Mouse (Mus musculus) testis, adult 2 months (tissue): ENCODE measurements around the gene Pcbp4. TPM values are rescaled to one million over a fixed set of nuclear protein-coding genes. Genes with fewer than 3 reads are reported as not detected.

Source experiments
- H3K27ac ChIP-seq: fragments of 200-500 bp; 2 replicates; pipeline ENCODE4 v1.5.1; 2012; ENCODE audit warnings: low read depth, low read length; ENCODE audit not compliant: control insufficient read depth, insufficient read depth
- H3K27me3 ChIP-seq: fragments of 200-500 bp; 2 replicates; pipeline ENCODE4 v1.6.1; 2012; ENCODE audit warnings: mild to moderate bottlenecking, low read length, moderate library complexity; ENCODE audit not compliant: control insufficient read depth, insufficient read depth
- H3K36me3 ChIP-seq: fragments of 200-500 bp; 2 replicates; pipeline ENCODE4 v1.6.1; 2012; ENCODE audit warnings: mild to moderate bottlenecking, low read length; ENCODE audit not compliant: control insufficient read depth, insufficient read depth
- H3K4me1 ChIP-seq: fragments of 200-500 bp; 2 replicates; pipeline ENCODE4 v1.6.1; 2012; ENCODE audit warnings: low read length; ENCODE audit not compliant: control insufficient read depth, insufficient read depth
- H3K4me3 ChIP-seq: fragments of 200-500 bp; 2 replicates; pipeline ENCODE4 v1.5.1; 2012; ENCODE audit warnings: low read depth, mild to moderate bottlenecking, low read length, moderate library complexity, mixed read lengths; ENCODE audit not compliant: control insufficient read depth
- CTCF ChIP-seq: fragments of 200-500 bp; IDR thresholded peaks from 2 replicates; pipeline ENCODE4 v1.5.1; 2012; ENCODE audit warnings: low read depth, mild to moderate bottlenecking, inconsistent platforms, low read length, moderate library complexity; ENCODE audit not compliant: control insufficient read depth, insufficient read depth, insufficient replicate concordance
- POLR2A ChIP-seq: fragments of 200-500 bp; IDR thresholded peaks from 2 replicates; pipeline ENCODE4 v1.6.1; 2012; ENCODE audit warnings: low read depth, mild to moderate bottlenecking, inconsistent platforms, low read length, moderate library complexity; ENCODE audit not compliant: control insufficient read depth
- polyA plus RNA-seq: library from polyadenylated mRNA; depleted of rRNA; stranded (reverse); fragments of >200 nt; gene quantifications from 2 replicates; pipeline ENCODE4 v1.2.3, GENCODE M21; 2012; rRNA removed

The Pcbp4 gene
- polyA plus RNA-seq: 65.7 and 78.3 TPM in 2 replicates

DNA sequence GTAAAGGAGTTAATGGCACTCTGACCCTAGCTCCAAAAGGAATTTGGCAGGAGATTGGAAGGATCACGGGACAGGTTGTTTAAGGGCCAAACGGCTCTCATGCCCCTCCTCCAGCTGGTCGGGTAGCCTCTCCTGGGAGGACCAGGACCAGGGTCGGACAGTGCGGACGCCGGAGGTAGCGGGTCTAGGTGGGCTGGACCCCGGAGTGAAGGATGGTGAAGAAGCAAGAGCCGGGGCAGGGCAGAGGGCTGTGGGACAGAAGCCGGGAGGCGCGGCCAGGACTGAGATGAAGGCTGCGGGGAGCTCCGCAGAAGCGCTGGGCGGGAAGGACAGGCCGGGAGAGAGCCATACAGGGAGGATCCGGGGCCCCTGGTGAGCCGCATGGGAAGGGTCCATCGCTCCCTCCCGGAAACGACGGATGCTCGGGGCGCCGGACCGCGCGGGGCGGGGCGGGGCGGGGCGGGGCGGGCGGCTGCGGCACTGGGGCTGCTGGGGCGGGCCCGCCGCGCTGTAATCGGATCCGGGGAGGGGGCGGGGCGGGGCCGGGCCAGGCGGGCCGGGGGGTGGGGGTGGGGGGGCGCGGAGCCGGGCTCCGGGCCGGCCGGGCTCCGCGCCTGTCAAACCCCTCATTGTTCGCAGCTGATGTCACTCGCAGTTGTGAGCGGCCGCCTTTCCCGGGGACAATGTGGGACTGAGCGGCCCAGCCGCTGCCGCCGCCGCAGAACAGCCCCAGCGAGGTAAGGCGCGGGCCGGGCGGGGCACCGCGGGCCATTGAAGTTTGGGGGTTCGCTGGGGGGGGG, at the start of gene Pcbp4:
Gene Pcbp4 (plus strand): TSS at position 21 of the 800 bp plus-strand sequence.
- TF ChIP-seq CTCF: no peak
- no peak for TF ChIP-seq POLR2A
- Histone ChIP-seq H3K4me1 (peaks cover 26% of the 10 kb centered on the region), H3K36me3 (no peaks in the 10 kb centered on the region), H3K27me3 (no peaks in the 10 kb centered on the region), H3K4me3 (peak within 1 kb of the TSS; percentile 89), H3K27ac (0 out of 2 replicates have a peak within 1 kb of the TSS, but pooled peaks have one; percentile 12)

DNA sequence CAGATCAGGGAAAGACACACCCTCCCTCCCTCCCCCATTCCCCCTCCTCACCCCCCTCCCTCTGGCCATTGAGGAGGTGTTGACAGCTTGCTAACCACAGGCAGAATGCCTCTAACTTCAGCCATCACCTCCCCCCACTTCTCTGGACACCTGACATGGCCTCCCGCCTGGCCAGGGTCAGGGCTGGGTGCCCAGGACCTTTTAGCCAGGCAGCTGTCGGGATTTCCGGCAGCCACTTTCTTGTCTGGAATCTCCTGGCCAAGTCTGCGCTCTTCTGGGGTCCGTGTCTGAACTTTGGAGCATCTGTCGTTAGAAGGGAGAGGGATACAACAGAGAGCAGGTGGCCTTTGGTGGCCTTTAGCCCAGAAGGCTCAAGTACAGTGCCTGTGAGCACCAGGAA, 47.8 kb upstream of the Pcbp4 start:
- no peak overlapping the region for H3K4me3 ChIP-seq
- H3K4me1 ChIP-seq: peaks cover 5% of the 10 kb centered on the region

DNA sequence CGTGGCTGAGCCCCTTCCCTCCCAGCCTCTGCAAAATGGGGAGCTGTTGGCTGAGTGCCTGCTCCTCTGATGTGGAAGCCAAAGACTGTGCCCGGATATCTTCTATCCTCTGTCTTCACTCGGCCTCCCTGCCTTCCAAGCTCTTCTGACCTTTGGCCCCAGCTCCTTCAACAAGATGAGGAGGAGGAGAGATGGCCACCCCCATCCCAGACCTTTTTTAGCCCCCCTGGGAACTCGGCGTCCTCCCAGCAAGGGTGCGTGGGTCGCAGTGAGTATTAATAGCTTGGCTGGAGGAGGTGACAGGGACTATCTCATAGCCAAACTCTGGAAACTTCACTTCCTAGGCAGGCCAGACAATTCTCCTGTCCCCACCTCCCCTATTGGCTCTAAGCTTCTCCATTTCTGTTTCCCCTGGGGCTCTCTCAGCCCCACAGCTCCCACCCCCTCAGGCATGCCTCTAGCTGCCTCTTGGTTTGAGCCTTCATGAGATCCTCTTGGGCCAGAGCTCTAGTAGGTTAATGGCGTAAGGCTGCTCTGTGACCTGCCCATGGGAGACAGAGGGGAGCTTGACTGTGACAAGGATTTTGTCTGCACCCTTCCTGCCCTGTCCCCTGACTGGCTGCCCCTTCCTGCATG, 46.5 kb upstream of the Pcbp4 start:
- no peaks in the 10 kb centered on the region for H3K27me3 ChIP-seq
- no peak for TF ChIP-seq POLR2A
- TF ChIP-seq CTCF: no peak
- H3K27ac ChIP-seq: no peak overlapping the region
- peaks cover 7% of the 10 kb centered on the region for H3K4me1 ChIP-seq
- H3K4me3 ChIP-seq: no peak overlapping the region
- no peaks in the 10 kb centered on the region for H3K36me3 ChIP-seq

More for the DNA sequence above, 47.8 kb upstream of the Pcbp4 start:
- no peak for TF ChIP-seq CTCF
- H3K27me3 ChIP-seq: no peaks in the 10 kb centered on the region
- no peak overlapping the region for H3K27ac ChIP-seq
- no peaks in the 10 kb centered on the region for H3K36me3 ChIP-seq

DNA sequence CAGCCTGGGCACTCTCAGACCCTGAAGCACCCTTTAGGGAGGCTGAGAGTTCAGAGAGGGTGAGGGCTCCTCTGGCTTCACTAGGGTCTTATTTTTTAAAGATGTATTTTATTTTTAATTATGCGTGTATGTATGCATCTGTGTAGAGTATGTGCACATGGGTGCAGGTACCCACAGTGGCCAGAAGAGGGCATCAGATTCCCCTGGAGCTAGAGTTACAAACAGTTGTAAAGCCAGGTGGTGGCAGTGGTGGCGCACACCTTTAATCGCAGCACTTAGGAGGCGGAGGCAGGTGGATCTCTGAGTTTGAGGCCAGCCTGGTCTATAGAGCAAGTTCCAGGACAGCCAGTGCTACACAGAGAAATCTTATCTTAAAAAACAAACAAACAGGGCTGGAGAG, 44.0 kb upstream of the Pcbp4 start:
- Histone ChIP-seq H3K27ac (no peak overlapping the region), H3K4me3 (no peak overlapping the region), H3K36me3 (no peaks in the 10 kb centered on the region), H3K4me1 (peaks cover 7% of the 10 kb centered on the region), H3K27me3 (no peaks in the 10 kb centered on the region)
- TF ChIP-seq CTCF: peak; percentile 32; the same call in 1 of the 2 replicates
- no peak for TF ChIP-seq POLR2A

DNA sequence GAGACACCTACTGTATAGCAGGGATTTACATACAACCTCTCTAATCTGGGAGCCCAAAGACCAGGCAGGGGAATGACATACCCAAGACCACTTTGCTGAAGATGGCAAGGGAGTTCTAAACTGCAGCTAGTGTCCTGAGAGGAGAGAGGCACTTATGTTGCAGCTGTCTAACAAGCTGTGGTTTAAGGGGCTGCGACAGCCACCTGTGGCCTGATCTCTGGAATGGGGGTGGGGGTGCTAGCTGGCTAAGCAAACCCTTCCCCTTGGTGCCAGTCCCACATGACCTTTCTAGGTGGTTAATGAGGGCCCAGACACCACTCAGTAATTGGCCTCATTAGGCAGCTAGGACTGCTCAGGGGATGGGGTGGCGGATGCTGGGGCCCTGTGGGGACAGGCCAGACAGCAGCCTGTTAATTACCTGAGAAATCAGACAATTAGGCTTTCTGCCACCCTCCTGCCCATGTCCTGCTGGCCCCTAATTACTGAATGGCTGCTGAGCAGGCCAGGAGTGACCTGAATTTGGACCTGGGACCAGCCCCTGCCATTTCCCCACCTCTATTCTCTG, 42.9 kb upstream of the Pcbp4 start:
- H3K27ac ChIP-seq: no peak overlapping the region
- no peak overlapping the region for H3K4me3 ChIP-seq
- H3K4me1 ChIP-seq: peaks cover 7% of the 10 kb centered on the region
- no peaks in the 10 kb centered on the region for H3K36me3 ChIP-seq
- no peak for TF ChIP-seq POLR2A
- TF ChIP-seq CTCF: no peak
- no peaks in the 10 kb centered on the region for H3K27me3 ChIP-seq

DNA sequence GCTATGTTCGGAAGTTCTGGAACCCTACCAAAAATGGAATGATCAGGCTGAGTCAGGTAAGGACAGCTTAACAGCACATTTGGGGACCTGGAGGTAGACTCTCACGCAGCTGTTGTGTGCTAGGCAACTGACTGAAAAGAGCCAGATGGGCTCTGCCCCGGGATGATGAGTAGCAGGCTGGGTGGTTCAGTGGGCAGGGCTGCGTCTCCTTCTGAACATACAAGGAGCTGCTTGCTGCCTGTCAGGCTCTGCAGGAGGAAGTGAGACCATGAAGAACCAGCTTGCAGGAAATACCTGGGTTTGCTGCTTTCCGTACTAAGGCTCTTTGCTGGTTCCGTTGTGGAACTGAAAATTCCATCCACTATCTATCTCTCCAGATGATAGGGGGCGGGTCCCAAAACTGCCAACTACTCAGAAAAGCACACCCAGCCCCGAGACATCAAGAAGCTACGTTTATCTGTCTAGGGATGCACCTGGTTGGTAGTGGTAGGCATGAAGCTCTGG, 41.9 kb upstream of the Pcbp4 start:
- no peak for TF ChIP-seq CTCF
- TF ChIP-seq POLR2A: no peak
- Histone ChIP-seq H3K4me3 (no peak overlapping the region), H3K27ac (no peak overlapping the region), H3K36me3 (no peaks in the 10 kb centered on the region), H3K27me3 (no peaks in the 10 kb centered on the region), H3K4me1 (peaks cover 7% of the 10 kb centered on the region)

DNA sequence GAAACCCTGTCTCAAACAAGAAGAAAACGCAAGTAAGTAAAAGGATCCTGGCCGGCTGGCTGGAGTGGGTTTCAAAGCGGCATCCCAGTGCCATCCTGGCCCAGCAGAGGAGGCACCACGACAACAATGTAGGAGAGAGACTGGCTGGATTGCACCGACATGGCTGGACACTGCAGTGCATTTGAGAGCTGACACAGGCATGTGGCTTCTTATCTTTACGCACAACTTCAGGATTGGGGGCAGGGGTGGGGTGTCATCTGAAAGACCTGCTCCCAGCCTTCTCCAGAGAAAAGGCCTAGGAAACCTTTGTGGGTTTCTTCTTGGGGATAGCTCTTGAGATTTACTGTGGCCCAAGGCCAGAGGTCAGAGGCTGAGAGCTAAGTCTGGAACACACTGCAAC, 41.4 kb upstream of the Pcbp4 start:
- Histone ChIP-seq H3K27me3 (no peaks in the 10 kb centered on the region), H3K4me1 (peaks cover 3% of the 10 kb centered on the region), H3K27ac (no peak overlapping the region), H3K36me3 (no peaks in the 10 kb centered on the region), H3K4me3 (no peak overlapping the region)
- TF ChIP-seq CTCF (no peak), POLR2A (no peak)
